Mouse (Mus musculus) bone marrow macrophage, adult 2 months (primary cell): ENCODE measurements at regions not wholly inside any gene's neighbourhood (a gene's known extent, or its start where the extent isn't known, plus 50 kb on each side); places are given as distances from the start of the nearest gene placed in this dataset.

ENCODE experiments used
- CTCF ChIP-seq: IDR thresholded peaks from 2 replicates; pipeline ENCODE4 v1.5.1; 2012; ENCODE audit warnings: low read depth, mild to moderate bottlenecking, low read length, moderate library complexity
- POLR2A ChIP-seq: IDR thresholded peaks from 2 replicates; pipeline ENCODE4 v1.6.1; 2012; ENCODE audit warnings: mild to moderate bottlenecking, low read depth, low read length, borderline replicate concordance

- TF ChIP-seq CTCF (no peak), POLR2A (no peak)
Observed at GRCm38 (mm10) chr10:38114194-38114593, 707.4 kb downstream of the Rfpl4b start.
